Mouse (Mus musculus) heart, adult 2 months (tissue): ENCODE results near the gene Ermard. TPM values are rescaled to one million over a fixed set of nuclear protein-coding genes. Genes with fewer than 3 reads are reported as not detected.
A peak's percentile ranks its signal among the peaks of the same experiment; 100 is the strongest.
"Not testable (repeated sequence)": the region's sequence is repeated elsewhere in the genome, so short reads cannot be mapped to it uniquely, and the experiment has no call there.

Experiments
- DNase-seq, 2 experiments: peaks; one replicate each; pipeline ENCODE4 v3.0.0; 2021
- H3K27ac ChIP-seq: fragments of 200-600 bp; 2 replicates; pipeline ENCODE4 v1.8.1; 2022
- H3K27me3 ChIP-seq: fragments of 200-500 bp; 2 replicates; pipeline ENCODE4 v1.6.1; 2012; ENCODE audit warnings: mild to moderate bottlenecking, low read length, inconsistent platforms, mixed read lengths; ENCODE audit not compliant: control insufficient read depth, insufficient read depth
- H3K36me3 ChIP-seq: fragments of 200-500 bp; 2 replicates; pipeline ENCODE4 v1.6.1; 2012; ENCODE audit warnings: low read length, inconsistent platforms; ENCODE audit not compliant: control insufficient read depth, insufficient read depth
- H3K4me1 ChIP-seq: fragments of 200-500 bp; 2 replicates; pipeline ENCODE4 v1.6.1; 2011; ENCODE audit warnings: low read length; ENCODE audit not compliant: control insufficient read depth, insufficient read depth
- H3K4me3 ChIP-seq: fragments of 200-600 bp; 2 replicates; pipeline ENCODE4 v1.8.1; 2022
- H3K79me2 ChIP-seq: fragments of 200-500 bp; replicated peaks from 2 replicates; pipeline ENCODE4 v1.6.1; 2012; ENCODE audit warnings: mild to moderate bottlenecking, inconsistent platforms, low read length, moderate library complexity, mixed read lengths; ENCODE audit not compliant: control insufficient read depth, insufficient read depth
- H3K9ac ChIP-seq: fragments of 200-500 bp; 2 replicates; pipeline ENCODE4 v1.6.1; 2012; ENCODE audit warnings: low read depth, mild to moderate bottlenecking, control low read depth, inconsistent platforms, low read length, mixed read lengths
- WGBS: fragments of 180-500 bp; shearing (Covaris S2); methylation state at CpG from one replicate; pipeline ENCODE4 v1.1.7; 2018; 5-methylcytosine and 5-hydroxymethylcytosine counted together
- intact Hi-C: fragments of 180-260 bp; cut with DNase I; formaldehyde crosslinking; loops from one replicate; pipeline ENCODE4 v1.15.1; 2025
- long read RNA-seq: library from polyadenylated mRNA; stranded (forward); transcript quantifications from one replicate; pipeline ENCODE4 v2.0.0, GENCODE M21; 2021
- polyA plus RNA-seq: library from polyadenylated mRNA; depleted of rRNA; stranded (reverse); fragments of >200 nt; gene quantifications from 2 replicates; pipeline ENCODE4 v1.2.3, GENCODE M21; 2012; rRNA removed
- total RNA-seq, 2 experiments: library from RNA; stranded (reverse); gene quantifications; 2 replicates each; pipeline ENCODE4 v1.2.3; 2021

The Ermard gene
- 10 to 100 TPM; 23.6 to 25.8 TPM for total RNA-seq
- polyA plus RNA-seq = 34.4 and 38.6 TPM in 2 replicates
- long read RNA-seq, partial matches to known transcripts = 1 of 11 reads
- long read RNA-seq, other reads (novel, unspliced or antisense) = 9 of 11 reads

DNA sequence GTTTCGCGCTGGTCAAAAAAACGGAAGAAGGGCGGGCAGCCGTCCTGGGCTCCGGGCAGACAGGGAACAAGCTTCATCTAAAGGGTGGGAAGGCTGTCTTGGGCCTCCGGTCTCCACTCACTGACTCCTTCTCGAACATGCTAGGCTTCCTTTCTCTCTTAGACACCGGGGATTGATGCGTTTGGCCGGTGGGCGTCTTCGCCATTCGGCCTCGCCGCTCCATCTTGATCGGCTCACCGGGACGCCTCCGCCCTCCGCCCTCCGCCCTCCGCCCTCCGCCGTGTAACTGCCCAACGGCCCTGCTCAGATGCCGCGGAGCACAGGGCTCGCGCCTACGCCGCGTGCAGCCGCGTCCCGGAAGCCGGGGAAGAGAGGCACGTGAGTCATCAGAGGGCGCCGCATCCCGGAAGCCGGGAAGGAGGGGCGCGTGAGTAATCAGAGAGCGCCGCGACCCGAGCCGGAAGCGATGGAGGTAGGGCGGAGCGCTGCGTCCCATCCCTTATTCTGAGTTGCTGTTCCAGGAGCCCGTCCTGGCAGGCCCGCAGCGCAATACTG is at the start of gene Ermard, which contains the start of the genes Tcte3 and Gm3448:
Gene Ermard (plus strand): TSS at position 34 of the 555 bp plus-strand sequence.
Gene Tcte3 (minus strand): TSS at position 314 of the 555 bp plus-strand sequence.
Gene Gm3448 (minus strand): TSS at position 363 of the 555 bp plus-strand sequence.
- H3K36me3 ChIP-seq, H3K27me3 ChIP-seq, H3K79me2 ChIP-seq, H3K27ac ChIP-seq, H3K4me3 ChIP-seq, H3K4me1 ChIP-seq, H3K9ac ChIP-seq, intact Hi-C loops: not testable (repeated sequence)
- DNase-seq = peak; percentile 58 to 65
- WGBS = 2% methylated on average over 12 of the region's 56 CpGs

DNA sequence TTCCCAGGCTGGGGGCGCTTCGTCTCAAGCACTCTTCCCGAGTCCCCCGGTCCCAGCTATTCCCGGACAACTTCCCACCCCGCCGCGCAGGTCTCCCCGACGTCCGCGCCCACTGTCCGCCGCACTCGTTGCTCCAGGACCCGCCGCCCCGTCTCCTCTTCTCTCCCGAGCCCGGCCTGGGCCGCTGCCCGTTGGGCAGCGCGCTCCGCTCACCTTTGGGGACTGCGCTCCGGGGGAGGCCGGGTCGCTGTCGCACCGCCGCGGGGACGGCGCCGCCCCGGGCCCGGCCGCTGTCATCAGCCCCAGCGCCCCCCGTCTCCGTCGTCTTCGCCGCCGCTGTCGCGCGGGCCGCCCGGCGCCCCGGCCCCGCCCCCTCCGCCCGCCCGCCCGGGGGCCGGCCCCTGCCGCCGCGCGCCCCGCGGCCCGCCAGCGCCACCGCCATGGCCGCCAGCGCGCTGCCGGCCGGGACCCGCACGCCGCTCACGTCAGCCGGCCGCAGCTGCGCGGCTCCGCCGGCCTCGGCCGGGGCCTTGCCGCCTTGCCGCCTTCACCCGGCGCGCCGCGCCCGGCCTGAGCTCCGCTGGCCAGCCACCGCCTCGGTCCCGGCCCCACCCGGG is 48.4 kb upstream of the Ermard start:
- H3K27ac ChIP-seq, H3K27me3 ChIP-seq, H3K4me1 ChIP-seq, H3K36me3 ChIP-seq, H3K79me2 ChIP-seq, intact Hi-C loops, DNase-seq, H3K9ac ChIP-seq, H3K4me3 ChIP-seq: not testable (repeated sequence)
- no CpG with 5 or more reads among the region's 98 CpGs for WGBS

DNA sequence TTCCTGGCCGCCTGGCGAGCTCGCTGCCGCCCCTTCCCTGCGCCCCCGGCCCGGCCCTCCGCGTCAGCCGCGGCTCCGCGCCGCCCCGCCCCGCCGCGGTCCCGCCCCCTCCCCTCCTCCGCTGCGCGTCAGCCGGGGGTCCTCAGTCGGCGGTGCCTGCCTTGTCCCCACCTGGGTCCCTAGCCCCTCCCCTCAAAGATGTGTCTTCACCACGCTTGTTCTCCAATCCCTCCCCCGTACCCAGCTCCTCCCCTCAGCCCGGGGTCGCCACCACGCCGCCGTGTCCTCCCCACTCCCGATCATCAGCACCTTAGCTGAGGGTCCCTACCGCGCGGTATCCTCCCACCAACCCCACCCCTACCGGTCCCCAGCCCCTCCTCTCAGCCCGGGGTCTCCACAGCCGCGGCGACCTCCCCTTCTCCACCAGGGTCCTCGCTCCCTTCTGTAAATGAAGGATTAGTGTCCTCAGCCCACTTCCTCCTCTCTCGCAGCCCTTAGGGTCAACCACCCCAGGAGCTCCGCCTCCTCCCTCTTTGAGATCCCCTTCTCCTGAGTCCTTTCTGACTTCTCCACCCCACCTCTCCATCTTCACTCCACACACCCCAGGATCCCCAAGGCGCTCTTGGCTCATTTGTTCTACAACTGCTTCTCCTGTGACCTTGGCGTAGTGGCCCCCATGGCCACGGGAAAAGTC is 47.7 kb upstream of the Ermard start:
- DNase-seq, H3K4me3 ChIP-seq, H3K27me3 ChIP-seq, H3K9ac ChIP-seq, H3K36me3 ChIP-seq, H3K4me1 ChIP-seq, H3K79me2 ChIP-seq, intact Hi-C loops, H3K27ac ChIP-seq: not testable (repeated sequence)
- no CpG with 5 or more reads among the region's 47 CpGs for WGBS

DNA sequence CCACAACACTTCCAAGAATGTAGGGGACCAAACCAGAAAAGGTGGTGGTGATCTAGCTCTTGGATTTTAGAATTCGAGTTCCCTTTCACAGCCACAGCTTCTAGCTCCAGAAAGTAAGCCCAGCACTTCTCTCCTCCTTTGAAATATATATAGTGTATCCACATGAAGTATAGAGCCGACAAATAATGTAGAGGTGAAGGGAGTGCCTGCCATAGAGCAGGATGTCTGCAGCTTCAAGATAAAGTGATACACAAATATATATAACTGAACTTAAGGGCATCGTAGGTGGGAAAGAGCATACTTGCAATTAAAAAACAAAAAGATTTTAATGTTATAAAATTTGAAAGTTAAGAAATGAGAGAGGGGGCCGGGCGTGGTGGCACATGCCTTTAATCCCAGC is 46.9 kb upstream of the Ermard start:
- no CpG with 5 or more reads among the region's 5 CpGs for WGBS
- DNase-seq, intact Hi-C loops, H3K9ac ChIP-seq, H3K27ac ChIP-seq, H3K36me3 ChIP-seq, H3K4me1 ChIP-seq, H3K79me2 ChIP-seq, H3K27me3 ChIP-seq, H3K4me3 ChIP-seq: not testable (repeated sequence)

DNA sequence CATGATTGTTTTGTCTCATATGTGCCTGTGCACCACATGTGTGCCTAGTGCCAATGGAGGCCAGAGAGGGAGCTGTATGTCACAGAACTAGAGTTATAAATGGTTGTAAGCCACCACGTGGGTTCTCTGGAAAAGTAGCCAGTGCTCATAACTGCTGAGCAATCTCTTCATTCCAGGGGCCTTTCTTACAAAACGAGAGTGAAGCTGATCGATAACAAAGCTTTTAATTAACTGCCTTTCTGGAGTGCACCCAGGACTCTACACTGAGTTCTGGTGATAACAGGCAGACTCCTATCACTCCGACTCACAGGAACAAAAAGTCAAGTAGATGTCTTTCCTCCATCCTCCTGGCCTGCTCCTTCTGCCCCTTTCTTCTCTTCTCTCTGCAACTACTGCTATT is 41.0 kb upstream of the Ermard start:
- H3K79me2 ChIP-seq, DNase-seq, H3K4me3 ChIP-seq, H3K9ac ChIP-seq, H3K27ac ChIP-seq, H3K4me1 ChIP-seq, H3K36me3 ChIP-seq, H3K27me3 ChIP-seq, intact Hi-C loops: not testable (repeated sequence)
- WGBS = no CpG with 5 or more reads among the region's 4 CpGs

DNA sequence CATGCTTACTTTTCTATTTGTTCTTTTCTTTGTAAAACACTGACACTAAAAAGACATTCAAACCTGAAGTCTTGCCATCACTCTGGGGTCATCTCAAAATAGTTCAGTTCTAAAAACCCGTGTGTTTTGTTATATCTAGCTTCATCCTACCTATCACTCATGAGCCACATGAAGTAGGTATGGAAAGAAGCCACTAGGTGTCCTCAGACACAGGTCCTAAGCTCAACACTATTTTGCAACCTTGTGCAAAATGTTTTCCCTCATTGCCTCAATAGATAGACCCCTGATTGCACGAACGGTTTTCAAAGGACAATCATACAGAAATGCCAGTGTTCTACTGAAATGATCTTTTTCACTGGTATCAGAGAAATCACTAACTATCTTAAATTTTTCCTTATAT is 31.9 kb upstream of the Ermard start:
- intact Hi-C loops, DNase-seq, H3K4me3 ChIP-seq, H3K27ac ChIP-seq, H3K36me3 ChIP-seq, H3K9ac ChIP-seq, H3K4me1 ChIP-seq, H3K27me3 ChIP-seq, H3K79me2 ChIP-seq: not testable (repeated sequence)
- WGBS = no CpG with 5 or more reads among the region's 3 CpGs

DNA sequence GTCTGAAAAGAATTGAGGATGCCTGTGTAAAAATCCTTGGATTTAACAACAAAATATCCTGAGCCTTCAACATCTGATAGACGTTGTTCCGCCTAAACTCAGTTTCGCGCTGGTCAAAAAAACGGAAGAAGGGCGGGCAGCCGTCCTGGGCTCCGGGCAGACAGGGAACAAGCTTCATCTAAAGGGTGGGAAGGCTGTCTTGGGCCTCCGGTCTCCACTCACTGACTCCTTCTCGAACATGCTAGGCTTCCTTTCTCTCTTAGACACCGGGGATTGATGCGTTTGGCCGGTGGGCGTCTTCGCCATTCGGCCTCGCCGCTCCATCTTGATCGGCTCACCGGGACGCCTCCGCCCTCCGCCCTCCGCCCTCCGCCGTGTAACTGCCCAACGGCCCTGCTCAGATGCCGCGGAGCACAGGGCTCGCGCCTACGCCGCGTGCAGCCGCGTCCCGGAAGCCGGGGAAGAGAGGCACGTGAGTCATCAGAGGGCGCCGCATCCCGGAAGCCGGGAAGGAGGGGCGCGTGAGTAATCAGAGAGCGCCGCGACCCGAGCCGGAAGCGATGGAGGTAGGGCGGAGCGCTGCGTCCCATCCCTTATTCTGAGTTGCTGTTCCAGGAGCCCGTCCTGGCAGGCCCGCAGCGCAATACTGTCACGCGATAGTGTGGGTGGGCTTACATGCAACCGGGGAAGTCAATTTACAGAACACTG is 31.1 kb upstream of the Ermard start, which contains the start of gene Gm3435:
Gene Gm3435 (plus strand): TSS at position 471 of the 708 bp plus-strand sequence.
- H3K4me1 ChIP-seq, H3K4me3 ChIP-seq, intact Hi-C loops, H3K27ac ChIP-seq, H3K79me2 ChIP-seq, H3K36me3 ChIP-seq, H3K27me3 ChIP-seq, DNase-seq, H3K9ac ChIP-seq: not testable (repeated sequence)
- no CpG with 5 or more reads among the region's 60 CpGs for WGBS

DNA sequence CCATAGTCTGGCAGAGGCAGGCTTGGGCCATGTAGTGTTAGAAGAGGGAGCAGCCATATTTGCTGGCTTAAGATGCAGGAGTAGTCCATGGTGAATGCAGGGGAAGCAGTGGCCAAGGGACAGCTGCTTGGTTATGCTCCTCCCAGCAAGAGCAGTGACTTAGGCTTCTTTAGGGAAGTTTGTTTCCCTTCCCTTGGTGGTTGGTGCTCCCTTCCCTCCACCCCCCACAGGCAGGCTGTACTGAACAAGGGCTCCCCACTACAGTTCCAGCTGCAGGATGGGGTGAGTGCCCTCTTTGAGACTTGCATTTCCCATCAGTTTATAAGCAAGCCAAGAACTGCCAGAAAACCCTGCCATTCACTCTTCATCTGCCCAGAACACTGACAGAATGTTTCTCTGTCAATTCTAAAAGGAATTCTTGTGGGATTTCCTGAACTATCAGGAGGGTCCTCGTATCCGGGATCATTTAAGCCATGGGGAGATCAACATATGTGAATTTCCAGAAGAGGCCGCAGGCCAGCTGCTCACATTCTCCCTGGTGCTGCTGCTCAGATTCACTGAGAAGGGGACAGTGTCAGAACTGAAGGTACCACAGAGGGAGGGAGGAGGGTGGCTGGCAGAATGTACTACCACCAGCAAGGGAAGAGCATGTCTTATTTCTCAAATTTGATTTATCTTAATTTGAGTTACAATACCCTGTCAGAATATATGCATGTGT is 19.3 kb upstream of the Ermard start:
- H3K27me3 ChIP-seq = not testable (repeated sequence)

More for the DNA sequence above, 19.3 kb upstream of the Ermard start:
- H3K4me3 ChIP-seq, H3K36me3 ChIP-seq, H3K27ac ChIP-seq, H3K79me2 ChIP-seq, H3K4me1 ChIP-seq, H3K9ac ChIP-seq, intact Hi-C loops: not testable (repeated sequence)
- WGBS = 85% methylated on average over 3 of the region's 3 CpGs
- DNase-seq = peak; percentile 37 to 57
